In genomic region chr6:5589635-5590034, GRCm38 (mm10) we compare ENCODE assay signal across 8 mouse cellular contexts.
DNase-seq lines count a peak whose midpoint lies in the region; ATAC-seq lines count a peak whose summit lies in the region.

No protein-coding gene starts in this region.

- 4% methylated on average over 10 of the region's 10 CpGs for WGBS in forebrain, embryonic 16.5 days
- 7% methylated on average over 10 of the region's 10 CpGs for WGBS in hindbrain, embryonic 12.5 days

- H3K9ac ChIP-seq in forebrain, embryonic 16.5 days (replicated peaks; ENCODE audit: low read depth, low read length), result no peak overlapping the region
- H3K9ac ChIP-seq in hindbrain, embryonic 12.5 days, result no peak overlapping the region

- no peaks in the 10 kb centered on the region for H3K4me1 ChIP-seq in forebrain, embryonic 16.5 days (replicated peaks; ENCODE audit: control insufficient read depth, insufficient read depth, low read length)
- H3K4me1 ChIP-seq in hindbrain, embryonic 12.5 days, result no peaks in the 10 kb centered on the region

- H3K4me3 ChIP-seq in forebrain, embryonic 16.5 days (replicated peaks; ENCODE audit: low read length), result no peak overlapping the region
- H3K4me3 ChIP-seq in hindbrain, embryonic 12.5 days, result no peak overlapping the region

- H3K9me3 ChIP-seq in forebrain, embryonic 16.5 days (ENCODE audit: control insufficient read depth, low read length), result no peaks in the 10 kb centered on the region
- no peaks in the 10 kb centered on the region for H3K9me3 ChIP-seq in hindbrain, embryonic 12.5 days (replicated peaks)

- H3K4me2 ChIP-seq in forebrain, embryonic 16.5 days (ENCODE audit: low read length), result no peak overlapping the region
- no peak overlapping the region for H3K4me2 ChIP-seq in hindbrain, embryonic 12.5 days (replicated peaks)

- ATAC-seq in forebrain, embryonic 16.5 days, result peak; percentile 93
- ATAC-seq in hindbrain, embryonic 12.5 days (ENCODE audit: low FRiP score), result peak; percentile 81
- ATAC-seq in erythroid progenitor cell, adult 5-6 weeks (replicated peaks; ENCODE audit: low FRiP score, poor library complexity, severe bottlenecking), result no peak; the same call in 1 of the 2 replicates

- H3K27me3 ChIP-seq in forebrain, embryonic 16.5 days (replicated peaks; ENCODE audit: control insufficient read depth, insufficient read depth, low read length), result no peaks in the 10 kb centered on the region
- H3K27me3 ChIP-seq in hindbrain, embryonic 12.5 days, result no peaks in the 10 kb centered on the region

- H3K36me3 ChIP-seq in forebrain, embryonic 16.5 days (ENCODE audit: control insufficient read depth, insufficient read depth), result no peaks in the 10 kb centered on the region
- no peaks in the 10 kb centered on the region for H3K36me3 ChIP-seq in hindbrain, embryonic 12.5 days

- H3K27ac ChIP-seq in forebrain, embryonic 16.5 days (ENCODE audit: low read length), result no peak overlapping the region
- no peak overlapping the region for H3K27ac ChIP-seq in hindbrain, embryonic 12.5 days

- peak; percentile 72 for DNase-seq in Muller cell, postnatal 12 days (ENCODE audit: inconsistent ontology term)
- peak; percentile 40 for DNase-seq in c-Kit-negative CD71-positive TER-119-positive erythroid progenitor cells, embryonic 14.5 days (ENCODE audit: low read depth, low spot score)
- peak; percentile 24 for DNase-seq in layer of hippocampus, adult 9-11 months
- peak; percentile 72 for DNase-seq in lung, postnatal 25 days (ENCODE audit: low spot score)
- DNase-seq in right cerebral cortex, adult 2 months (ENCODE audit: low spot score in 2 of 2), result peak; percentile 32 to 75
